Mouse (Mus musculus) CH12.LX (cell line): ENCODE results near the gene Klk1b4.

Experiments
- CTCF ChIP-seq, 2 experiments: IDR thresholded peaks in 1 of 2; conservative IDR thresholded peaks in 1 of 2; 2 replicates each; pipeline ENCODE4 v1.5.1; 2011 to 2012; ENCODE audit warnings: low read depth in 2 of 2, low read length in 2 of 2, improper control_type of control experiment in 1 of 2, inconsistent platforms in 1 of 2, mild to moderate bottlenecking in 1 of 2, moderate library complexity in 1 of 2
- GABPA ChIP-seq: IDR thresholded peaks from 2 replicates; pipeline ENCODE4 v1.6.1; 2012; ENCODE audit warnings: low read depth, low read length, improper control_type of control experiment, inconsistent platforms; ENCODE audit not compliant: insufficient replicate concordance
- ZMIZ1 ChIP-seq: IDR thresholded peaks from 2 replicates; pipeline ENCODE4 v1.6.1; 2012; ENCODE audit warnings: low read depth, mild to moderate bottlenecking, inconsistent platforms, low read length, improper control_type of control experiment

GRCm38 (mm10) chr7:44246984-44247470, 39.8 kb downstream of the Klk1b4 start:
- TF ChIP-seq CTCF (conservative IDR thresholded peaks at IDR 0.05 in 1 of 2, IDR thresholded peaks at IDR 0.05 in 1 of 2; ENCODE audit: low read depth in 2 of 2, low read length in 2 of 2) (no peak), ZMIZ1 (no peak), GABPA (no peak)
